ENCODE assay signal across 12 mouse cellular contexts in the genomic region with DNA sequence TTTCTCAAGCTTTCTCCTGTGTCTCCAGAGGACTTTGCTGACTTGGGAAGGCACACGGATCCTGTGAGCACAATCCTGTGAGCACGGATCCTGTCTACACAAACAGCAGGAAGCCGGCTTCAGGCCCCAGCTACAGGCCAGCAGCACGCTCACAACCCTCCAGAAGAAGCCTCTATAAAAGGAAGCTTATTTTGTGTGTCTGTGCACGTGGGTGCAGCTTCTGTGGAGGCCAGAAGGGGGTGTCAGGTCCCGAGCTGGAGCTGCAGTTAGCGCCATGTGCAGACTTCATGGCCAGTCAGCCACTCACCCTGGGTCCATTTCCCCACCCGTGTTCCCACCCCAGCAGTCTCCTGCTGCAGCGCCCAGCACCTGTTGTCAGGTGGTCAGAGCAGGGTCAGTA. TPM values are rescaled to one million over a fixed set of nuclear protein-coding genes. Genes with fewer than 3 reads are reported as not detected.
DNase-seq lines count a peak whose midpoint lies in the region; ATAC-seq and TF ChIP-seq lines count a peak whose summit lies in the region.
"Had no signal": no experiment of that assay in that cellular context is flagged by ENCODE, and none has a peak within 500 bp of the region (broad histone marks: within the 10 kb centered on the region; RNA-seq: fewer than 3 reads in every experiment).

No protein-coding gene starts in this region.

- DNase-seq in kidney, adult 2 months: no peak
- no peak for DNase-seq in hindbrain, embryonic 10.5 days (ENCODE audit: low spot score)
- DNase-seq in frontal cortex, adult 2 months (ENCODE audit: extremely low spot score in 1 of 2, low spot score in 1 of 2): no peak
- no peak for DNase-seq in gastrocnemius, adult 18-20 months (ENCODE audit: low spot score)
- no peak for DNase-seq in cerebellum, adult 8-10 months
- DNase-seq: kidney, adult 9 months; thymus, adult 2 months had no signal

- TF ChIP-seq POLR2A in kidney, adult 2 months (IDR thresholded peaks at IDR 0.05; ENCODE audit: low read depth, low read length): no peak

- H3K4me1 ChIP-seq in kidney, embryonic 15.5 days: peaks cover 95% of the 10 kb centered on the region
- H3K4me1 ChIP-seq in kidney, adult 2 months (ENCODE audit: control insufficient read depth, insufficient read depth, low read length): no peaks in the 10 kb centered on the region
- peaks cover 80% of the 10 kb centered on the region for H3K4me1 ChIP-seq in embryonic facial prominence, embryonic 12.5 days
- peaks cover 83% of the 10 kb centered on the region for H3K4me1 ChIP-seq in hindbrain, embryonic 10.5 days (replicated peaks)
- H3K4me1 ChIP-seq in midbrain, embryonic 16.5 days (ENCODE audit: control insufficient read depth, insufficient read depth, low read length): peaks cover 88% of the 10 kb centered on the region

- peaks cover 14% of the 10 kb centered on the region for H3K27me3 ChIP-seq in kidney, embryonic 15.5 days
- no peaks in the 10 kb centered on the region for H3K27me3 ChIP-seq in kidney, adult 2 months (replicated peaks; ENCODE audit: control insufficient read depth, insufficient read depth, low read length)
- peaks cover 27% of the 10 kb centered on the region for H3K27me3 ChIP-seq in embryonic facial prominence, embryonic 12.5 days
- H3K27me3 ChIP-seq in hindbrain, embryonic 10.5 days (ENCODE audit: insufficient read depth, poor library complexity, severe bottlenecking): peaks cover 34% of the 10 kb centered on the region
- H3K27me3 ChIP-seq in midbrain, embryonic 16.5 days (ENCODE audit: control insufficient read depth, insufficient read depth, low read depth, low read length): no peaks in the 10 kb centered on the region

- no peaks in the 10 kb centered on the region for H3K9me3 ChIP-seq in kidney, embryonic 15.5 days (replicated peaks)
- no peaks in the 10 kb centered on the region for H3K9me3 ChIP-seq in embryonic facial prominence, embryonic 12.5 days
- H3K9me3 ChIP-seq in hindbrain, embryonic 10.5 days: peaks cover 5% of the 10 kb centered on the region; the same call in 1 of the 2 replicates
- no peaks in the 10 kb centered on the region for H3K9me3 ChIP-seq in midbrain, embryonic 16.5 days (replicated peaks; ENCODE audit: control insufficient read depth, low read length, poor library complexity, severe bottlenecking)

- 92% methylated on average over 9 of the region's 9 CpGs for WGBS in kidney, embryonic 15.5 days
- WGBS in kidney, adult 2 months: 99% methylated on average over 9 of the region's 9 CpGs
- 92% methylated on average over 9 of the region's 9 CpGs for WGBS in embryonic facial prominence, embryonic 12.5 days
- 92% methylated on average over 9 of the region's 9 CpGs for WGBS in hindbrain, embryonic 10.5 days
- 89% methylated on average over 9 of the region's 9 CpGs for WGBS in midbrain, embryonic 16.5 days

- peak overlapping the region; percentile 91 for H3K27ac ChIP-seq in kidney, embryonic 15.5 days
- H3K27ac ChIP-seq in kidney, adult 2 months (ENCODE audit: insufficient read depth, low read depth, low read length): no peak overlapping the region
- peak overlapping the region; percentile 86 for H3K27ac ChIP-seq in embryonic facial prominence, embryonic 12.5 days
- H3K27ac ChIP-seq in hindbrain, embryonic 10.5 days: peak overlapping the region; percentile 84; the same call in 1 of the 2 replicates
- H3K27ac ChIP-seq in midbrain, embryonic 16.5 days (ENCODE audit: low read length): peak overlapping the region; percentile 88

- H3K4me3 ChIP-seq in kidney, embryonic 15.5 days (replicated peaks): no peak overlapping the region
- no peak overlapping the region for H3K4me3 ChIP-seq in kidney, adult 2 months (ENCODE audit: insufficient read depth, low read depth, low read length)
- H3K4me3 ChIP-seq in embryonic facial prominence, embryonic 12.5 days: no peak overlapping the region
- no peak overlapping the region for H3K4me3 ChIP-seq in hindbrain, embryonic 10.5 days
- H3K4me3 ChIP-seq in midbrain, embryonic 16.5 days (ENCODE audit: low read depth, low read length): no peak overlapping the region

- 0 out of 2 replicates have a peak, but pooled peaks cover 2% of the 10 kb centered on the region for H3K36me3 ChIP-seq in kidney, embryonic 15.5 days
- no peaks in the 10 kb centered on the region for H3K36me3 ChIP-seq in kidney, adult 2 months (ENCODE audit: control insufficient read depth, insufficient read depth, low read length)
- H3K36me3 ChIP-seq in embryonic facial prominence, embryonic 12.5 days: peaks cover 4% of the 10 kb centered on the region; the same call in 1 of the 2 replicates
- peaks cover 28% of the 10 kb centered on the region for H3K36me3 ChIP-seq in hindbrain, embryonic 10.5 days
- H3K36me3 ChIP-seq in midbrain, embryonic 16.5 days (ENCODE audit: control insufficient read depth, insufficient read depth, low read length): no peaks in the 10 kb centered on the region; the same call in 1 of the 2 replicates

- ATAC-seq in kidney, embryonic 15.5 days (replicated peaks; ENCODE audit: low FRiP score): no peak
- ATAC-seq in embryonic facial prominence, embryonic 12.5 days (ENCODE audit: insufficient number of reproducible peaks, insufficient read depth, low FRiP score, low TSS enrichment): no peak
- no peak for ATAC-seq in midbrain, embryonic 16.5 days

- H3K4me2 ChIP-seq in kidney, embryonic 15.5 days: no peak overlapping the region
- no peak overlapping the region for H3K4me2 ChIP-seq in embryonic facial prominence, embryonic 12.5 days (replicated peaks)
- no peak overlapping the region for H3K4me2 ChIP-seq in midbrain, embryonic 16.5 days (ENCODE audit: low read length)

- TF ChIP-seq CTCF in kidney, adult 2 months (conservative IDR thresholded peaks at IDR 0.05; ENCODE audit: insufficient read depth, insufficient read length, low read depth, low read length): no peak

- H3K9ac ChIP-seq in kidney, embryonic 15.5 days: no peak overlapping the region
- no peak overlapping the region for H3K9ac ChIP-seq in embryonic facial prominence, embryonic 12.5 days
- no peak overlapping the region for H3K9ac ChIP-seq in midbrain, embryonic 16.5 days (ENCODE audit: low read depth, low read length)

RNA-seq across cellular contexts. Expression of a gene that starts 7.9 kb away (rescaled TPM):
- polyA plus RNA-seq in kidney, embryonic 15.5 days (2015; fragmentation: Nextera tagmentation; extraction: Ambion mirVana): 81.5 and 95.6 TPM in 2 replicates
- polyA plus RNA-seq in kidney, adult 2 months (2012; rRNA removed): 38.8 and 48.0 TPM in 2 replicates
- polyA plus RNA-seq in embryonic facial prominence, embryonic 12.5 days (2016; fragmentation: Nextera tagmentation; extraction: Ambion mirVana): 158 and 167 TPM in 2 replicates
- 109 and 172 TPM in 2 replicates for polyA plus RNA-seq in hindbrain, embryonic 10.5 days (2016; fragmentation: Nextera tagmentation; extraction: Ambion mirVana)
- polyA plus RNA-seq in midbrain, embryonic 16.5 days (2015; fragmentation: Nextera tagmentation; extraction: Ambion mirVana): 293 and 299 TPM in 2 replicates
- polyA plus RNA-seq in frontal cortex, adult 2 months (2012; rRNA removed): 622 and 690 TPM in 2 replicates
- 10 to 100 TPM; 30.8 to 38.3 TPM for total RNA-seq in gastrocnemius, adult 18-20 months (2021)

RNA-seq across cellular contexts. Expression of a gene that starts 43.9 kb away (rescaled TPM):
- not detected in 2 replicates for polyA plus RNA-seq in kidney, embryonic 15.5 days (2015; fragmentation: Nextera tagmentation; extraction: Ambion mirVana)
- 0.17 and 0.52 TPM in 2 replicates for polyA plus RNA-seq in kidney, adult 2 months (2012; rRNA removed)
- polyA plus RNA-seq in embryonic facial prominence, embryonic 12.5 days (2016; fragmentation: Nextera tagmentation; extraction: Ambion mirVana): not detected in 2 replicates
- not detected in 2 replicates for polyA plus RNA-seq in hindbrain, embryonic 10.5 days (2016; fragmentation: Nextera tagmentation; extraction: Ambion mirVana)
- not detected in 2 replicates for polyA plus RNA-seq in midbrain, embryonic 16.5 days (2015; fragmentation: Nextera tagmentation; extraction: Ambion mirVana)
- polyA plus RNA-seq in frontal cortex, adult 2 months (2012; rRNA removed): not detected in 2 replicates
- total RNA-seq in gastrocnemius, adult 18-20 months (2021): not detected
- total RNA-seq: MEL had no signal
- polyA plus RNA-seq: liver, embryonic 16.5 days had no signal
